Mouse (Mus musculus) right cerebral cortex, postnatal 25 days (tissue): ENCODE measurements around the gene Igfbp4.
A peak's percentile ranks its signal among the peaks of the same experiment; 100 is the strongest.

Experiments used
- DNase-seq: peaks from one replicate; pipeline ENCODE4 v3.0.0; 2022

Gene Igfbp4

DNA sequence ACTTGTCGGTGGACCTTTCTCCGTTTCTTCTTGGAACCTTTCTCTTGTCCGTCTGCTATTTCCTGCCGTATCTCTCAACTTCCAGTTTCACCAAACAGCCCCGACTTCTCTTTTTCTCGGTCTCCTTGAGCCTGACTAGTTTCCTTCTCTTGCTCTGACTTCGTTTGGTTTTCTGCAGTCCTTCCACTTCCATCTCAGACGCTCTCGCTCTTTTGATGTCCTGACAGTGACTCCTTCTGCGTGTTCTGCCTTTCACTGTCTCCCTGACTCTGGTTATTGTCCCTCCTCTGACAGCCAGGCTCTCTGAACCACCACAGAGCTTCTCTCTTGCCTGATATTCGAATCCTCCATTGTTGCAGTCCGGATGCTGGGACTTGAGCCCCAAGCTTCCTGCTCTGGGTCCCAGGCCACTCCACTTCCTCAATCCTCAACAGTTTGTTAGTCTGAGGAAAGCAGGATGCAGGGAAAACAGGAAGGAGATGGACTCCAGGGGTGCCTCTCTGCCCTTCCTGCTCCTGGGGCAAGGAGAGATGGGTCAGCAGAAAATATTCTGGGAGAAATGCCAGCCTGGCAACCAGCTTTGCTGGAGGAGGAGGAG, 1.9 kb downstream of the Igfbp4 start:
- DNase-seq = no peak

DNA sequence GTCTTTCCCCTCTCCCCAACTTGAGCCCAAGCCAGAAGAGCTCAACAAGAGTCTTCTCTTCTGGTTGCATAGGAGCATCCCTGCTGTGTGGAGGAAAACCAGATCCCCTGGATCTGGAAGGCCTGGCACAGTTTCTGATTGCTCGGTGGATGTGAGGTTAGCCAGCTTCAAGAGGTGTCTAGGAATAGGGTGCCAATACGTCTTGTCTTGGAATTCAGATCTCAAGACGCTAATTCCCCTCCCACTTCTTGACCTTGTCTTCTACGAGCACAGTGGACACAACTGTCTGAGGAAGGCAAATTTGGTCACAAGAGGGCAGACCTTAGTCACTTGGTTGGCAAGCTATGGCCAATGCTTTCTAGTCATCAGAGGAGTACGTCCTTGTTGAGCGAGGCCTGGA, 2.6 kb downstream of the Igfbp4 start:
- DNase-seq = no peak

DNA sequence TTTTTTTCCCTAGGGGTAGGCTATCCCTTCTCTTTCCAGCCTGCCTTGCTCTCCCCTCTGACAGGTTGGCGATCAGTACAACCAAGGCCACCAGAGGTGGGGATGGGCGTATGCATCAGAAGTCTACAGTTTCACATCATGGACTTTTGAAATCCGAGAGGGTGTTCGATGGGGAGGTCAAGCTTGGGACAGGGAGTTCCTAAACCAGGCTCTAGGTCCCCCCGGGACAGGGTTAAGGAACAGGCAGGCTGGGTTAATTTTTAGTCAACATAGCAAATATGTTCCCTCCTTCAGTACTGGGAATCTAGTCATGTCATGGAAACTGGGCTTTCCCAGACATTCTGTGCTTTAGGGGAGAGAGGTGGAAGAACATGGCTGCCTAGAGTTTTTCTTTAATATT, 3.3 kb downstream of the Igfbp4 start:
- no peak for DNase-seq

DNA sequence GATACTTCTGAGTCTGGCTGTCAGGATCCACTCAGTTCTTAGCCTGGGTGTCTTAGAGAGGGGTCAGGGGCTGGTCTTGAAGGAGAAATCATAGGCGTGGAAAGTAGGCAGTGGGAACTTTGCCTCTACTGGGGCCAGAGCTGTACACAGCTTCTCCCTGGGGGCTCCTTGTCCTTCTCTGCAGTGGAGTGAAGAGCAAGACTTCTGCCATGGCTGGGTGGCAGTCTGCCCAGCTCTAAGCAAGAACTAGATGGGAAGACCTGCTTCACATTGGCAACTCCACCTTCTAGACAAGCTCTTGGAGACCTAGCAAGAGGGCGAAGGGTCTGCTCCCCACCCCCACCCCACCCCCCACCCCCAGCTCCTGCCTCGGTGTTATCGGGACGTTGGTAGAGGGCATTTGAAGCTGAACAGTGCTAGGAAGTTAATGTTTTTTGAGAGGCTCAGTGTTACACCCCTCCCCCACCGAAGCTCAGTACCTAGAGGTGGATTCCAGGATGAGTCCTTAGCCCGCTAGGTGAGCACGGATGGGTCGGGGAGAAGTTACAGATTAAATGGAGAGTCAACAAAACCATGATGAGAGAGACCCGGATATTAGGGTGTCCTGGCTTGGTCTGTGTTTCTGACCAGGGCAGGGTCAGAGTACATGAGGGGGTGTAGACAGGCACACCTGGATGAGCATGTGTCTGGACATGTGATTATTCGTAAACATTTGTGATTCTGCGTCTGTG, 4.3 kb downstream of the Igfbp4 start:
- DNase-seq = no peak

DNA sequence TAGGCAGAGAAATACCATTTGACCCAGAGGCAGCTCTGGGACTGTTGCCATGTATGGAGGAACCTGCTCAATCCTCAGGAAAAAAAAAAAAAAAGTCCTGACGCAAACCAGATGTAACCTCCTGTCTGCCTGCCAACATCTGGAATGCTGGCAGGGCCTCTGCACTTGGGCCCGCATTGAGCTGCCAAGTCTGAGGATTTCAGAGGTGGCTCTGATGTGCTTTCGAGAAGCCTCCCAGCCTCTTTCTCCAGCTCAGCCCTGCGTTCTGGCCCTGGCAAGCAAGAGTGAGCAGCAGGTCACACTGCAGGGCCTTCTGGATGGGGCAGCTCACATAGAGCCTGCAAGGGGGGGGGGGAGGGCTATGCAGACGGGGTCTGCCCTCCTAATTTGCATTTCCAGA, 6.1 kb downstream of the Igfbp4 start:
- no peak for DNase-seq

DNA sequence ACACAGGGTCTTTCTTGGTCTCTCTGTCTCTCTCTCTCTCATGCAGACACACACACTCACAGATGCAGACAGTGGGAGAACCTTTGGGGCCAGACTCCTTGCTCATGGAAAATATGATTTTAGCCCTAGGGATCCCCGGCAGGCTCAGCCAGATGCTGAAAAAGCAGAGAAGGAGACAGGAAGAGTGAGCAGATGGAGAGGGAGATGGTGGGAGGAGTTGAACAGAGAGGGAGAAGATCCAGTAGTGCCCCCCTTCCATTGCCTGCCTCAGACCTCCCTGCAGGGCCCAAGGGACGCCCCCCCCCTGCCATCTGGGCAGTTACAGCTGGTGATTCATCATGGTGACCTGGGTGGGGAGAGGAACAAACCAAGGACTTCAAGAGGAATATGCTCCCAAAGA, 6.6 kb downstream of the Igfbp4 start:
- no peak for DNase-seq

DNA sequence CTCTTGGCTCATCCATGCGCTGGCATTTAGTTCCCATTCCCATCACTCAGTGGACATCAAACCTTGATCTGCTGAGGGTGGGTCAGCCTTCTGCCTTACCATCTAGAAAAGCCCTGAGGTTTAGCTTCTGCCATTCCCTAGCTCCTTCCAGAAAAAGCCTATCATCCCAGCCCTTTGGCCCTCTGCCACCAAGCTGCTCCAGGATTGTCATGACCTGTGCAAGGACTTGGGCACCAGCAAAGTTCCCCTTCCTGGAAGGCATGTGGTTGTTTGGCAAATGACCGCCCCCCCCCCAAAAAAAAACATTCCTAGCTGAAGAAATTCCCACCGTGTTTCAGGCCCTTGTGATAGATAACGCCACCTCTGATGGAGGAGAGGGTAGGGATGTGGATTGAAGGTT, 14.1 kb downstream of the Igfbp4 start:
- DNase-seq = no peak

DNA sequence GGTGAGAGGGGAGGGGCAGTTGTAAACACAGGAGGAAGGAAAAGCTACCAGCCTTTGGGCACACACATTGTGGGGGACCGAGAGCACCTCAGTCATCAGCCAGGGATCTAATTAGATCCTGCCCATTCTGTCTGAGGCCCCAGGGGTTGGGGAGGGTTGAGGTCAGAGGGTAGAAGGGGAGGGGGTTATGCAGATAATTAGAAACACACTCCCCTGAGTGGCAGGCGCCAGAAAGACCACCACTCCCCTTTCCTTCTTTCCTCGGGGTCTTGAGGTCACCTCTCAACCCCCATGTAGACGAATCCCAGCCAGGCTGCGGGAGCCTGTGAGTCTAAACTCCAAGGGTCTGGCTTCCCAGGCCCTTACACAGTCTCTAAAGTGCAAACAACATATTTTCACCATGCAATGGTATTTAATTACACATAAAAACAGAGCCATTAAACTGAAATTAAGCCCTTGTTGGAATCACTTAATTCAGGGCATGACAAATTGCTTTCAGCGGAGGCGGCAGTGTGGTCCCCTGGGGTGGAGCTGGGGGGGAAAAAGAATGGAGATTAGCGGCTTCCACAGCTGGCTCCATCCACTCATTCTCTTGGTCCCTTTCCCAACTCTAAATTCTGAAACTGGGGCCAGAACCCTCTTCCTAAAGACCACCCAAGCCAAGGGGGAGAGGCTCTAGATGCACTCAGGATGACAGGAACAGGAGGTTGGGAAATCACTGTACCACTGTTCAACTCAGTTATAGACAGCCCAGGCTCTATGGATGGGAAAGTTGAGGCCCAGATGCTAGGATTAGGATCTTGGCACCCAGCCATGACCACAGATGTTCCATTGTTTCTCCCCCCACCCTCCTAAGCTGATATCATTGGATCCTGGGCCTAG, 14.8 kb downstream of the Igfbp4 start:
- DNase-seq = no peak

DNA sequence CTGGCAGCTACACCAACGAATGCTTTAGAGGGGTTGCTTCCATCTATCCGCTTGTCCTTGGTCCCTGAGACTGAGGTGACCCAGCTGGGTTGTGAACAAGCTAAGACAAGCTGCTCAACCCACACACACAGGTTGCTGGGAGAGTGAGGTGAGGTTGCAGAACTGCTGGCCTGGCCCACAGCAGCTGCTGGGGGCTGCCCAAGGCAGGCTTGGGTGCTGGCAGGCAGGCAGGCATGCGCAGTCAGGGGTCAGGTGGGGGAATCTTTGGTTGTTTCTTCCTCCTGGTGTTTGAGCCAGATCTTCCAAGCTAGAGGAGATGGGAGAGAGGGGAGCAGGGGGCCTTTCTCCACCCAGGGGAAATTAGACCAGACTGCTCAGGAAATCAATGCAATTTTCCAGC, 19.4 kb downstream of the Igfbp4 start:
- DNase-seq = no peak

DNA sequence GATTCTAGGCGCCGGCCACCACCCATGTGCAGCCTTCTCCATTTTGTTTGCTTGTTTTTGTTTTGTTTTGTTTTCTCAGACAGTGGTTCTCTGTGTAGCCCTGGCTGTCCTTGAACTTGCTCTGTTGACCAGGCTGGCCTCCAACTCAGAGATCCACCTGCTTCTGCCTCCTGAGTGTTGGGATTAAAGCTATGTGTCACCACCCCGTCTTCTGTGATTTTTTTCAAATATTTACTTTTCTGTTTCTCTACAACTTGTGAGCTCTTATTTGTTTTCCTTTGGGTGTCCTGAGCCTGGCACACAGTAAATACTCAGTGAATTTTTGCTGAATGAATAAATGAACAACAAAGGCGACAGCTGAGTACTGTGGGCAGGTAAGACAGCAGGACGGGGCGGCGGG, 21.6 kb downstream of the Igfbp4 start:
- DNase-seq = no peak

DNA sequence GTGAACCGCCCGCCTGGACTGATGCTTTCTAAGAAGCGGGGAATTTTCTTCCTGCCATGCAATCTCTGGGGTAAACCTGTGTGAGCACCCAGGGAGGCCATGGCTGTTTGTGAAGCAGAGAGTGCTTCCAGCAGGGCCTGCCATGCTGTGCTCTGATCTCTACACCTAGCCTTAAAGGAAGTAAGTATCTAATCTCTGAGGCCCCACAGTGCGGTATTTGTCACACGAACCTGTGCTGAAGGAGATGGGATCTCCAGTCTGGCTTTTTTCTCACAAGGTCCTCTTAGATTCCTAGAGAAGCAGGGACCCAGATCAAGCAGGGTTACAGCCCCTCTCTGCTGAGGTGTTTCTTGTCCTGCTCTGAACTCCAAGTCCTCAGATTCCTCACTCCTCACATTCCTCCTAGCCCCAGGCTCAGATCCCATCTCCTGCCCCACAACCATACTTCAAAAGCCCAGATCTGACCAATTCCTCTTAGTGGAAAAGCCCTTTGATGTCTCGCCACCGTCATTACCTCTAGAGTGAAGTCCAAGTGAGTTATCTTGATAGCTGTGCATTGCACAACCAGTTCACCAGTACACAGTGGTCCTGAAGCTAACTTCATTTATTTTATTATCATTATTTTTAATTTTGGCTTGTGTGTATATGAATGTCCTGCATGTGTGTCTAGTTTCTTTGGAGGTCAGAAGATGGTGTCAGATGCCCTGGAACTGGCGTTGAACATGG, 22.5 kb downstream of the Igfbp4 start:
- DNase-seq = no peak

DNA sequence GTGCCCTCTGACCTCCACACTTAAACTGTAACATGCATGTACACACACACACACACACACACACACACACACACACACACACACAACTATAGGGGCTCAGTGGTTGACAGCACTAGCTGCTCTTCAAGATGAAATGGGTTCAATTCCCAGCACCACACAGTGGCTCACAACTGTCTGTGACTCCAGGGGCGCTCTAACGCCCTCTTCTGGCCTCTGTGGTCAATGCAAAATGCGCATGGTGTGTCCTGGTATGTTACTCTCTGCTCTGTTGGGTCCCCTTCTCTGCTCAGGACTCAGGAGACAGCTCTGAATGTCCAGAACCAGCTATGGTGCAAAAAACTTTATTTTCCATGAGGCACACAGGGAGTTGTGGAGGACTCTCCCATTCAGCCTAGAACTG, 24.3 kb downstream of the Igfbp4 start:
- DNase-seq = no peak

DNA sequence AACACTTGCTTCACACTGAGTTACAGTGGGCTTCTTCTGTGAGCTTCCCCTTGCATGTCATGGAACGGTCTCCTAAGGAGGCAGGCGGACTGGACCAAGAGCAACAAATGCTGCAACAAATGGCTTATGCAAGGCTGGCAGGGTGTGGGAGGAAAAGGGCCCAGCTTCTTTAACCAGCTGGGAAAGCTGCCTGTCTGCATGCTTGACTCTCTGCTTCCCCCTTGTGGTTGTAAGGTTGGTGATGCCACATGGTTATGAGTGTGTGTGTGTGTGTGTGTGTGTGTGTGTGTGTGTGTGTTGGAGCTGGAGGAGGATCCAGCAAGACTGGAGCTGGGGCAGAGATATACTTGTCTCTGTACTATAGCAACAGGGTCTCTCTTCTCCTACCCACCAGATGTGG, 24.9 kb downstream of the Igfbp4 start:
- peak; percentile 70 for DNase-seq

DNA sequence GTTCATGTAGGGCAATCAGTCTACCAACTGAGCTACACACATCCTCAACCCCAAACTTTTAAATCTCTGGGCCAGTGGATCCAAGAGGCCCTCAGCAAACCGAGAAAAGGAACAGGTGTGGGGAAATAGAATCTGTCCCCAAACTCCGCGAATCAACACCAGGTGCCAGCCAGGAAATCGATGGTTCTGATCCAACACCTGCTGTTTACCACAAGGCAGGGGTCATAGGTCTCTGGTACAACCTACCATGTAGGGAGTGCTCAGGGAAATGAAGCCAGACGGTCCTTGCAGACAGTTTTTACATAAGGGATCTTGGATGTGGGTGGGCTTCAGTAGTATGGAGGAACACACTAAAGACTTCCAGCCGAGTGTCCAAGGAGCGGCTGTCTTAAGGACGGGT, 26.5 kb downstream of the Igfbp4 start:
- DNase-seq = no peak

DNA sequence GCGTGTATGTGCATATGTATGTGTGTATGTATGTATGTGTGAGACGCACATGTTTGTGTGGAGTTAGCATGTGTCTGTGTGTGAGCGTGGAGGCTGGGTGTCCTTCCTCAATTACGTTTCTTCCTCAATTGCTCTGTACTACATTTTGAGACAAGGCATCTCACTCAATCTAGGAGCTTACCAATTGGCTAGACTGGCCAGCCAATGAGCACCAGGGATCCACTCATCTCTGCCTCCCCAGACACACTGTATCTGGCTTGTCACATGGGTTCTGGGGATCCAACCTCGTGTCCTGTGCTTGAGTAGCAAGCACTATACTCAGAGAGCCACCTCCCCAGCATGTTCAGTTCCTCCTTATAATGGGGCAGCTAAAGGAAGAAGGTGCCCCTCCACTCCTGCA, 27.4 kb downstream of the Igfbp4 start:
- no peak for DNase-seq

DNA sequence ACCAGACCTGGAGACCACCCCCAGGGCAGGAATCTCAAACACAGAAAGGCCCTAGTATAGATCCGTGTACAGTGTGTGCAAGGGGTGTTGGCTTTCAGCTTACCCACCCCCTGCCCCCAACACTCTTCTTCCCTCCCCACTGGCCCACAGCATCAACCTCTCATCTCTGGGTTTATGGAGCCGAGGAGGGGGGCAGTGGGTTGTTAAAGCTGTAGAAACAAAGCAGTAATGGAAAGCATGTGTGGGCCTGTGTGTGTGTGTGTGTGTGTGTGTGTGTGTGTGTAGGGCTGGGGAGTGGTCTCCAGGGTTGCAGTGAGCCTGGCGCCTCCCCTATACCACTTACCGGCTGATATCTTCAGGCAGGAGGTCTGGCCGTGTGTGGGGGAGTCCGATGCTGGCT, 30.8 kb downstream of the Igfbp4 start:
- no peak for DNase-seq

DNA sequence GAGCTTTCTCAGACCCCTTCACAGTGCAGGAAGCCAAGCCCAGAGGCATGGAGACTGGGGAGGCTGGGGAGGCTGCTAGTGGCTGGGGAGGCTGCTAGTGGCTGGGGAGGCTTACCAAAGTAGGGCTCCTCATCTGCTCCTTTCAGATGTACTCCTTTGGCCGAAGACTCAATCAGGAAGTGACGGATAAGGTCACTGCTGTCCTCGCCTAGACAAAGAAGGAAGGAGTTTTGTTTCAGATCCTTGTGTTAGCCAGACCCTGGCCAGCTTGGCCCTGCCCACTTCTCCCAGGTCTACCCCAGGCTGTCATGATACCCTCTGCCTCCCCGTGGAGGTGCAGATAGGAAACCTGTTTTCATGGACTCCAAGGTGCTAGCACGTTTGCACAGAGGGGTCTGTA, 32.7 kb downstream of the Igfbp4 start:
- DNase-seq = no peak

DNA sequence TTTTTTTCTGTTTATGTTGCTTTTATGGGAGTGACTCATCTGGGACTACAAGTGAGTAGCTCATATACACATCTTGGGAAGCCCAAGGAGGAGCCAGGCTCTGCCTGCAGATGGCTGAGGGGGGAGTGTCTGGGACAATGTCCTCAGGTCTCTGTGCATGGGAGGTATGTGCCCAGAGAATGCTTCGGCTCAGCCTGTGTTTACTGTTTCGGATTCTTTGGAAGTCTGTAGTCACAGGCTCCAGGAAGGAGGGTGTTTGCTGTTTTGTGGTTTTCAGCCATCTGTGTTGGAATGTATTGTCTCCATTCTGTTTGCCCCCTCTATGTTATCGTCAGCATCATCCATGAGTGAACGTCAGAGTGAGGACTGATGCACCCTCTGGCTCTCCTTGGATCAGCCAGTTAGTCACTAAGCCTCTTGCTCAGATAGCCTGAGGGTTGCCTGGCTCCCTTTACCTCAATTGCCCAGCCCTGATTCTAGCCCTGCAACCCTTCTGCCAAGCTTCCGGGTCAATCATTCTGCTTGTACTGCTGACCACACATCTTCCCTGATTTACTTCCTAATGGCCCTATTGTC, 35.8 kb downstream of the Igfbp4 start:
- DNase-seq = no peak

DNA sequence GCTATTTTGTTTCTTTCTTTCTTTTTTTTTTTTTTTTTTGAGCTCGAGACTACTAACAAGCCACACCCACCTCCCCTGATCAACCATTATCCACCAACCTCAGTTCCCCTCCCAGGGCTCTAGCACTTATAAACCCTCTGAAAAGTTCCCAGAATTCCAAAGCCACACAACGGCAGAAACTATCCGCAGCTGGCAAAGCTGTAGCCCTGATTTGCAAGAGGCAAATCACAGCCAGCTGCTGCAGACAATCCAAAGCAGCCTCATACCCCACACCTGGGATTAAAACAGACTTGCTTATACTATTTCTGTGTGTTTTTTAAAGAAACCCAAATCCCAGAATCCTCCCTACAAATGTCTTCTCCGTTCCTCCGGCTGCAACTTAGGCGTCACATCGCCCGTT, 36.8 kb downstream of the Igfbp4 start:
- no peak for DNase-seq

DNA sequence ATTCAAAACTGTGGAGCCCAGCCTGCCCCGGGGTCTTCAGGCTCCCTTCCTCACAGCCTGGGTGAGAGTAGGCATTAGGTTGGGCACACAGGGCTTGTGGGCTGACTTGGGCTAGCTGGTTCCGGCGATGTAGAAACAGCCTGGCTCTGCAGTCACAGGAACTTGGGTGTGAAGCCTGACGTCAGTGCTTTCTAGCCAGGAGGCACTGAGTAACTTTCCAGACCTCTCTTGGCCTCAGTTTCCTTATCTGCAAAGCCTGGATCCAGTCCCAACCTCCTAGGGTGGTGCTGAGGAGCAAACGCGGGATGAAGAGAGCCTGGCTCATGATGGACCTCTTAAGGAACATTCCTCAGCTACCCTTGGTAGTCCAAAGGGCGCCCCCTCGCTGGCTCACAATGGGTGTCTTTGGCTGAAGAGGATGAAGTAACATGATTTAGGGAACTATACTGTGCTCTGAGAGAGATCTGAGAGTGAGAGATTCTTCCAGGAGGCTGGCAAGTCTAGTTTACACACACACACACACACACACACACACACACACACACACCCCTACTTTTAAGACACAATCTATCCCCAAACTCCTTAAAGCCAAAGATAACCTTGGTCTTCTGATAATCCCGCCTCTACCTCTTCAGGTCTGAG, 40.0 kb downstream of the Igfbp4 start:
- no peak for DNase-seq

DNA sequence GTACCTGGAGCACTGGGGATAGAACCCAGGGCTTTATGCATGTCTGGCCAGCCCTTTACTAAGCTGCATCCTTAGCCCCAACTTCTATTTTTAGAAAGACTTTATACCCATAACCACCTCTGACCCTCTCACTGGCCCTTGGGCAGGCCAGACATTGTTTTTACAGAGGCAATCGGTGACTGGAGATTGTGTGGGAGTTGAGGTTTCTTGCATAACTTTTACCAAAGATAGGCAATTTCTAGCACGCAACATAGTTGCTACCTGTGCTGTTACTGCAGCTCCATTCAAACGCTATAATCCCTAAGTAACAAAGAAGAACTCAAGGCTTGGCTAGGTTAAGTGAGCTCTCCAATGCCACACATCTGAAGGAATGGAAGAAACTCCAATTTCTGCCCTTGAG, 40.5 kb downstream of the Igfbp4 start:
- no peak for DNase-seq

DNA sequence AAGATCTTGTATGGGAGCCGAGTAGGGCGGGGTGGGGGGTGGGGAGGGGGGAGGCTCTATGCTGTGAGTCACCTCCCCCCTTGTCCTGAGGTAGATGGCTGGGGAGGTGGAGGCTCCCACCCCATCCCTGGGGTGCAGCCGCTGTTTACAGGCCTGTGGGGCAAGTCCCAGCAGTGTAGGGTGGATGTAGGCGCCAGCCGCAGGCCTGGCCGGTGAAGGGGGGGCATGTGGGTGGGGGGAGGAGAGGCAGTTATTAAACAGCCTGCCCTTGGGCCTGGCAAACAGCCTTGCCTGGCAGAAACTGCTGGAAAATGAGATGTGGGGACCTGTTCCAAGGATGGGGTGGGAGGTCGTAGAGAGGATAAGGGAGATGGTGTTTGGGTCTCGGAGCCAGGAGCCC, 41.1 kb downstream of the Igfbp4 start:
- no peak for DNase-seq

DNA sequence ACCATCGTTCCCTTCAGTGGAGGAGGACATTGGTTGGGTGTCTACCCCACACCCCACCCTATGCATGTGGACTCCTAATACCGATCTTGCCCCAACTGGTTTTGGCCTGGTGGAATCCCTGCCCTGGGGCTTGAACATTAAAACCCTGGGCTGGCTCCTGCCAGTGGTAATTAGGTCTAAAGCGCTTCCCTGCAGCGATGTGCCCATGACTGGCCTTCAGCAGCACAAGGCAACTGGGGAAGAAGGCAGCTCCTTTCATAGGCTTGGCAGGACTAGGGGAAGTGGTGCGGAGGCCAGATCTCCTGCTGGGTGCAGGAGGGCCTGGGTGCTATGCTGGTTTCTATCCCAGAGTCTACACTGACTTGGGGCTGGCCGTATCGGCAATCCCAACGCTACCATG, 42.5 kb downstream of the Igfbp4 start:
- no peak for DNase-seq
